Mouse (Mus musculus) intestine, embryonic 14.5 days (tissue): ENCODE measurements around the gene Trim8. TPM values are rescaled to one million over a fixed set of nuclear protein-coding genes. Genes with fewer than 3 reads are reported as not detected.

Experiments
- ATAC-seq: fragments of 200-750 bp; cut with Nextera tagmentation; replicated peaks from 2 replicates; pipeline ENCODE4 v1.8.0; 2017; ENCODE audit warnings: low read depth, moderate number of reproducible peaks, moderate TSS enrichment, moderate library complexity; ENCODE audit not compliant: low FRiP score, low TSS enrichment
- DNase-seq: peaks from one replicate; pipeline ENCODE4 v3.0.0-alpha.2; 2018; ENCODE audit warnings: low spot score
- H3K27ac ChIP-seq: fragments of 300-500 bp; sonication (generic); 2 replicates; pipeline ENCODE4 v1.5.1; 2014; ENCODE audit warnings: low read depth, mild to moderate bottlenecking, control low read depth
- H3K27me3 ChIP-seq: fragments of 300-500 bp; sonication (generic); replicated peaks from 2 replicates; pipeline ENCODE4 v1.6.1; 2014; ENCODE audit warnings: low read length, control low read depth; ENCODE audit not compliant: control insufficient read depth, insufficient read depth
- H3K36me3 ChIP-seq: fragments of 300-500 bp; sonication (generic); 2 replicates; pipeline ENCODE4 v1.6.1; 2014; ENCODE audit warnings: low read length, control low read depth; ENCODE audit not compliant: control insufficient read depth, insufficient read depth
- H3K4me1 ChIP-seq: fragments of 300-500 bp; sonication (generic); replicated peaks from 2 replicates; pipeline ENCODE4 v1.6.1; 2014; ENCODE audit warnings: low read length, control low read depth, mixed read lengths; ENCODE audit not compliant: control insufficient read depth, insufficient read depth
- H3K4me2 ChIP-seq: fragments of 300-500 bp; sonication (generic); 2 replicates; pipeline ENCODE4 v1.6.1; 2014; ENCODE audit warnings: low read length
- H3K4me3 ChIP-seq: fragments of 300-500 bp; sonication (generic); 2 replicates; pipeline ENCODE4 v1.5.1; 2014; ENCODE audit warnings: low read depth, low read length, control low read depth, mixed read lengths
- H3K9ac ChIP-seq: fragments of 300-500 bp; sonication (generic); 2 replicates; pipeline ENCODE4 v1.6.1; 2014; ENCODE audit warnings: mild to moderate bottlenecking, low read length
- H3K9me3 ChIP-seq: fragments of 300-500 bp; sonication (generic); 2 replicates; pipeline ENCODE4 v1.6.1; 2016; ENCODE audit warnings: low read length, control low read depth; ENCODE audit not compliant: control insufficient read depth
- WGBS: fragments of 180-500 bp; shearing (Covaris S2); extraction: QIAGEN DNeasy Blood & Tissue Kit; methylation state at CpG from one replicate; pipeline ENCODE4 v1.1.7; 2014; 5-methylcytosine and 5-hydroxymethylcytosine counted together
- polyA plus RNA-seq: library from polyadenylated mRNA; unstranded; fragments of >200 nt; fragmentation: Nextera tagmentation; extraction: Ambion mirVana; gene quantifications from 2 replicates; pipeline ENCODE4 v1.2.1, GENCODE M21; 2014

The Trim8 gene
- polyA plus RNA-seq, 1 experiment from 2014 or later = 21.1 TPM

DNA sequence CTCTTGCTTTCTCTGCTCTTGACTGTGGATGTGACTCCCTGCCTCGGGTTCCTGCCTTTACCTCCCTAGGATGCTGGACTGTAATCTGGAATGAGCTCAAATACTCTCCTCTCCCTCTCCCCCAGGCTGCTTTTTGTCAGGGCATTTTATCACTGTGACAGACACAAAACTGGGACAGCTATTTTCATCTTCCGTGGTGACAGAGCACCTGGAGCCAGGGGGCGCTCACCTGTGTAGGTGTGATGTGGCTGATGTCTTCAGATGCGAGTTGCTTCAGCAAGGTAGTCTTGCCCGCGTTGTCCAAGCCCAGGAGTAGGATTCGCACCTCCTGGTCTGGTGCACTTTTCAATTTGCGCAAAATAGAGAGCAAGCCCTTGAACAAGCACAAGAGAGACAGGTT, 56.5 kb downstream of the Trim8 start:
- Histone ChIP-seq H3K4me3 (no peak overlapping the region), H3K36me3 (peaks cover 24% of the 10 kb centered on the region), H3K27me3 (no peaks in the 10 kb centered on the region), H3K4me2 (no peak overlapping the region), H3K9ac (no peak overlapping the region), H3K27ac (no peak overlapping the region), H3K4me1 (0 out of 2 replicates have a peak, but pooled peaks cover 3% of the 10 kb centered on the region), H3K9me3 (no peaks in the 10 kb centered on the region)
- 77% methylated on average over 8 of the region's 8 CpGs for WGBS
- ATAC-seq = no peak
- DNase-seq = no peak

DNA sequence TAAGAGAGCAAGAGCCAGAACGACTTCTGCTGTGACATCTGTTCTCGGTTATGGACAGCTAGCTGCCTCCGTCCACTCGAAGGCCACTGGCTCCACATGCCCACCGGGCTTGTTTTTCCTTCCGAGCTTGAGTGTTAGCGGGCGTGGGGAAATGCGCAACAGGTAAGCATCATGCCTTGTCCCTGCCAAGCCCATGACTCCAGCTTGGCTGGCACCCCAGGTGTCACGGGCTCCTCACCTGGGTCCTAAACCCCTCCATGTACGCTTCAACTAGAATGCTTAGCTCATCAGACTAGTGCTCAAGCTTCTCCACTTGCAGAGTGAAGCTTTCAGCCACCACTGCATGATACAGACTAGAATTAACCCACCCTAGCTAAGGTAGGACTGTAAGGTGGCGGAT, 57.1 kb downstream of the Trim8 start:
- H3K4me1 ChIP-seq = 0 out of 2 replicates have a peak, but pooled peaks cover 3% of the 10 kb centered on the region
- H3K4me3 ChIP-seq = no peak overlapping the region
- H3K4me2 ChIP-seq = no peak overlapping the region
- H3K36me3 ChIP-seq = peaks cover 24% of the 10 kb centered on the region
- WGBS = 70% methylated on average over 12 of the region's 12 CpGs
- DNase-seq (no peak), ATAC-seq (no peak)
- H3K27me3 ChIP-seq = no peaks in the 10 kb centered on the region
- H3K9ac ChIP-seq = no peak overlapping the region
- no peaks in the 10 kb centered on the region for H3K9me3 ChIP-seq
- no peak overlapping the region for H3K27ac ChIP-seq

DNA sequence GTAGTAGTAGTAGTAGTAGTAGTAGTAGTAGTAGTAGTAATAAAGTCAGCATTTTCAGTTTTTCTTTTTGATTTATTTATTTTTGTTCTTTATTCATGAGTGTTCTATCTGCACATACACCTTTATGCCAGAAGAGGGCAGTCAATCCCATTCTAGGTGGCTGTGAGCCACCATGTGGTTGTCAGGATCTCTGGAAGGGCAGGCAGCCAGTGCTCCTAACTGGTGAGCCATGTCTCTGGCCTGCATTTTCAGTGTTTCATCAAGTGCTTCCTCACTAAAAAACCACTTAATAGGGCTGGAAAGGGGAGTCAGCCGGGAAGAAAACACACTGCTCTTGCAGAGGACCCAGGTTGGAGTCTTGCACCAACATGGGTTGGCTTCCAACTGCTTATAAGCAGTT, 60.6 kb downstream of the Trim8 start:
- Histone ChIP-seq H3K4me3 (no peak overlapping the region), H3K4me2 (no peak overlapping the region), H3K4me1 (0 out of 2 replicates have a peak, but pooled peaks cover 3% of the 10 kb centered on the region), H3K9ac (no peak overlapping the region), H3K27ac (no peak overlapping the region), H3K27me3 (no peaks in the 10 kb centered on the region), H3K36me3 (peaks cover 8% of the 10 kb centered on the region), H3K9me3 (no peaks in the 10 kb centered on the region)
- ATAC-seq (no peak), DNase-seq (no peak)
- 33% methylated on average over 1 of the region's 1 CpGs for whole genome bisulfite sequencing

DNA sequence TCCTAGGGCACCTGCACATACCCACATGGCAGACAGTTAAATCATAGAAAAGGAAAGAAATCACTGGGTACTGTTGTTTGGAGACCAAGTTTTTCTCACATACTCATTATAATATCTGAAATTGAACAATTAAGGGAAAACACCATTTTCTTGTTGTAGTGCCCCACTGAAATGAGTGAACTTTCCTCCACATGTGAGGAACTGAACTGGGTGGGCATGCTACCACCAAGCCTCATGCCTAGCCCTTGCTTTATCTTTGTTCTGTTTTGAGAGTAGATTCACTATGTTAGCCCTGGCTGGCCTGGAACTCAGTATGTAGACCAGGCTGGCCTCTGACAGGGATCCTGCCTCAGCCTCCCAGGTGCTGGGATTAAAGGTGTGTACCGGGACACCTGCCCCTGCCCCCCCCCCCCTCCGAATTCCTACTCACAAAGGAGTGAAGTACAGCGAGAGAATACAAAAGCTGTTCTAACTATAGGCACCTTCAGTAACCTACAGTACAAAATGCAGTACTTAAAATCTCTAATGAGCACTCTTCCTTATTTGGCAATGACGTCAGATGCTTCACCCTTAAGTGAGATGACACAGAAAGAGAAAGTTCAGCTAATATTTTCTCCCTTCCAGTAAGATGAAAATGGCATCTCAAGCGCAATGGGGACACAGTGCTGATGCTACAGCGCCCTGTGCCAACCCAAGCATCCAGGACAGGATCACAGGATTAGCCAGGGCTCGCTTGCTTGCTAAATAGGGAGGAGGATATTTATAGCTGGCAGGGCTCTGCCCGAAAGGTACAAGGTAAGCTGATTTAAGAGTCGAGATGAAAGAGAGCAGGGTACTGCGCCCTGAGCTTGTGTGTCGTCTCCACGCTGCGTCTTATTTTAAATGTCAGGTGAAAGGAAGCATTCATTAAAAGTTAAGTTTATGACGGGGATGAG, 61.3 kb downstream of the Trim8 start:
- Histone ChIP-seq H3K27me3 (no peaks in the 10 kb centered on the region), H3K4me3 (no peak overlapping the region), H3K36me3 (peaks cover 3% of the 10 kb centered on the region), H3K27ac (no peak overlapping the region), H3K4me1 (0 out of 2 replicates have a peak, but pooled peaks cover 3% of the 10 kb centered on the region), H3K9ac (no peak overlapping the region), H3K4me2 (no peak overlapping the region), H3K9me3 (no peaks in the 10 kb centered on the region)
- DNase-seq (no peak), ATAC-seq (no peak)
- 86% methylated on average over 14 of the region's 14 CpGs for WGBS

DNA sequence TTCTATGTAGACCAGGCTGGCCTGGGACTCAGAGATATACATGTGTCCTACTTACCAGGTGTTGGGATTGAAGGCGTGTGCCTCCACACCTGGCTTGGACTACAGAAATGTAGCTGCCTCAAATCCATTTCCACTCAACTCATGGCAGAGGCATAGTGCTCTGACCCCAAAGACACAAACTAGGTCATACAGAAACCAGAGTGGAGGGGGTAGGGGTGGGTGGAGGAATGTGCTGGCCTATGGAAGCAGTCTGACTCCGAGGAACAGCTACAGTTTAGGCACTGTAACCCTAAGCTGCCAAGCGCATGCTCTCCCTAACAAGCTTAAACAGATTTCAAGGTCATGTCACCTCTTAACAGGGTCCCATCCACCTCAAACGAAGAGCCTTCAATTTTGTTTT, 62.1 kb downstream of the Trim8 start:
- H3K27ac ChIP-seq = no peak overlapping the region
- no peak overlapping the region for H3K4me3 ChIP-seq
- ATAC-seq = no peak

DNA sequence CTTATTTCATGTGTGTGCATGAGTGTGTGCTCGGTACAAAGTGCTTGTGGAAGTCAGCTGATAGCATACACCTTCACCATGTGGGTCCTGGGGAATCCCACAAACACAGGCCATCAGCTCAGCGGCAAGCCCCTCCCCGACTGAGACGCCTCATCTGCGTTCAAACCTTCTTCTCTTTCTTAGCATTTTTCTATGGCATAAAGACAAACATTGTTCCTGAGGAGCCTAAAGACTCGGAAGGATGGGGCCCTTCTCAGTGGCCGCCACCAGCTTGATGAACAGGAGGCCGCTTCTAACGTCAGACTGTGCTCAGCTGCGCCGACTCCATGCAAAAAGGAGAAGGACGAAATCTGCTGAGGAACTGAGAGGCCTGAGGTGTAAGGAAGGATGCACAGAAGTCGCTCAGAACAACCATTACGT, 62.6 kb downstream of the Trim8 start:
- Histone ChIP-seq H3K9ac (no peak overlapping the region), H3K4me2 (no peak overlapping the region), H3K27ac (no peak overlapping the region), H3K4me3 (no peak overlapping the region), H3K9me3 (no peaks in the 10 kb centered on the region), H3K36me3 (no peaks in the 10 kb centered on the region), H3K27me3 (no peaks in the 10 kb centered on the region), H3K4me1 (0 out of 2 replicates have a peak, but pooled peaks cover 3% of the 10 kb centered on the region)
- ATAC-seq (no peak), DNase-seq (no peak)
- 79% methylated on average over 14 of the region's 14 CpGs for WGBS

More for the DNA sequence above, 62.1 kb downstream of the Trim8 start:
- no peak overlapping the region for H3K9ac ChIP-seq
- H3K9me3 ChIP-seq = no peaks in the 10 kb centered on the region
- no peaks in the 10 kb centered on the region for H3K27me3 ChIP-seq
- H3K4me1 ChIP-seq = 0 out of 2 replicates have a peak, but pooled peaks cover 3% of the 10 kb centered on the region
- no peak for DNase-seq
- no peaks in the 10 kb centered on the region for H3K36me3 ChIP-seq
- 85% methylated on average over 4 of the region's 4 CpGs for WGBS
- no peak overlapping the region for H3K4me2 ChIP-seq

Other genes with a start within 250 kb of the Trim8 start
- 7.9 and 9.2 TPM in 2 replicates for gene Nfkb2, start 197.4 kb upstream of the Trim8 start, polyA plus RNA-seq
- gene Psd, start 174.5 kb upstream of the Trim8 start, polyA plus RNA-seq = 36.4 and 43.9 TPM in 2 replicates
- 17.5 and 17.7 TPM in 2 replicates for gene Fbxl15, start 173.5 kb upstream of the Trim8 start, polyA plus RNA-seq
- gene Cuedc2, start 163.0 kb upstream of the Trim8 start, polyA plus RNA-seq = 154 and 176 TPM in 2 replicates
- 12.3 and 12.7 TPM in 2 replicates for gene Mfsd13a, start 160.6 kb upstream of the Trim8 start, polyA plus RNA-seq
- 1.7 and 2.0 TPM in 2 replicates for gene 2310034G01Rik, start 151.4 kb upstream of the Trim8 start, polyA plus RNA-seq
- gene Actr1a, start 106.0 kb upstream of the Trim8 start, polyA plus RNA-seq = 127 and 142 TPM in 2 replicates
- gene Sufu, start 104.8 kb upstream of the Trim8 start, polyA plus RNA-seq = 30.3 and 32.3 TPM in 2 replicates
- 64.3 and 73.9 TPM in 2 replicates for gene Arl3, start 71.5 kb downstream of the Trim8 start, polyA plus RNA-seq
- gene Sfxn2, start 71.7 kb downstream of the Trim8 start, polyA plus RNA-seq = 18.2 and 19.2 TPM in 2 replicates
- gene Wbp1l, start 97.4 kb downstream of the Trim8 start, polyA plus RNA-seq = 39.6 and 40.2 TPM in 2 replicates
- 0.23 TPM in 1 of 2 replicates, not detected in the other for gene Cyp17a1, start 171.5 kb downstream of the Trim8 start, polyA plus RNA-seq
- 17.5 and 18.0 TPM in 2 replicates for gene Borcs7, start 188.2 kb downstream of the Trim8 start, polyA plus RNA-seq
- gene As3mt, start 205.8 kb downstream of the Trim8 start, polyA plus RNA-seq = 45.6 and 50.6 TPM in 2 replicates